Mouse (Mus musculus) brain, embryonic 14.5 days (tissue): ENCODE measurements around the gene Megf6.

ENCODE experiments used
- CTCF ChIP-seq: fragments of 200-500 bp; IDR thresholded peaks from 2 replicates; pipeline ENCODE4 v1.5.1; 2012; ENCODE audit warnings: inconsistent platforms, mild to moderate bottlenecking, moderate library complexity, borderline replicate concordance; ENCODE audit not compliant: insufficient read depth, insufficient read length; ENCODE audit errors: extremely low read depth
- POLR2A ChIP-seq: fragments of 200-500 bp; IDR thresholded peaks from 2 replicates; pipeline ENCODE4 v1.6.1; 2012; ENCODE audit warnings: mild to moderate bottlenecking, inconsistent platforms, borderline replicate concordance; ENCODE audit not compliant: poor library complexity, insufficient read depth, insufficient read length, severe bottlenecking; ENCODE audit errors: extremely low read depth

- TF ChIP-seq POLR2A, result no peak
- TF ChIP-seq CTCF, result no peak
Measured at GRCm38 (mm10) chr4:154247207-154248091, 76.9 kb downstream of the Megf6 start.
